Mouse (Mus musculus) embryonic fibroblast, embryonic 13.5 days (primary cell): ENCODE results near the gene Pgrmc2. TPM values are rescaled to one million over a fixed set of nuclear protein-coding genes. Genes with fewer than 3 reads are reported as not detected.

Source experiments
- H3K27ac ChIP-seq: 2 replicates; pipeline ENCODE4 v1.5.1; 2012; ENCODE audit warnings: low read length, control low read depth, inconsistent platforms; ENCODE audit not compliant: insufficient read depth
- H3K4me1 ChIP-seq: 2 replicates; pipeline ENCODE4 v1.6.1; 2011; ENCODE audit warnings: low read length; ENCODE audit not compliant: control insufficient read depth, insufficient read depth
- H3K4me3 ChIP-seq: 2 replicates; pipeline ENCODE4 v1.5.1; 2011; ENCODE audit warnings: mild to moderate bottlenecking, control low read depth, low read length; ENCODE audit not compliant: insufficient read depth
- CTCF ChIP-seq: IDR thresholded peaks from 2 replicates; pipeline ENCODE4 v1.5.1; 2011; ENCODE audit warnings: mild to moderate bottlenecking, control low read depth, low read length, moderate library complexity, borderline replicate concordance; ENCODE audit not compliant: insufficient read depth
- POLR2A ChIP-seq: IDR thresholded peaks from 2 replicates; pipeline ENCODE4 v1.6.1; 2011; ENCODE audit warnings: low read depth, mild to moderate bottlenecking, control low read depth, low read length, moderate library complexity
- polyA plus RNA-seq: library from polyadenylated mRNA; stranded (reverse); fragments of >200 nt; gene quantifications from 2 replicates; pipeline ENCODE4 v1.2.4, GENCODE M21; 2011; ENCODE audit warnings: low read depth; ENCODE audit not compliant: missing spikeins, insufficient read length

Gene Pgrmc2
- polyA plus RNA-seq, 1 experiment: 93.5 TPM

GRCm38 (mm10) chr3:41100157-41100556 is 17.3 kb upstream of the Pgrmc2 start:
- H3K27ac ChIP-seq: no peak overlapping the region
- TF ChIP-seq CTCF: no peak
- no peak for TF ChIP-seq POLR2A
- no peak overlapping the region for H3K4me3 ChIP-seq
- H3K4me1 ChIP-seq: no peaks in the 10 kb centered on the region

- Histone ChIP-seq H3K4me3 (no peak overlapping the region), H3K27ac (no peak overlapping the region), H3K4me1 (no peaks in the 10 kb centered on the region)
- TF ChIP-seq CTCF: no peak
- no peak for TF ChIP-seq POLR2A
Measured at GRCm38 (mm10) chr3:41099672-41100071, 16.8 kb upstream of the Pgrmc2 start.

GRCm38 (mm10) chr3:41093210-41093609 is 10.4 kb upstream of the Pgrmc2 start:
- TF ChIP-seq CTCF (no peak), POLR2A (no peak)
- no peaks in the 10 kb centered on the region for H3K4me1 ChIP-seq
- H3K27ac ChIP-seq: no peak overlapping the region
- H3K4me3 ChIP-seq: no peak overlapping the region

DNA sequence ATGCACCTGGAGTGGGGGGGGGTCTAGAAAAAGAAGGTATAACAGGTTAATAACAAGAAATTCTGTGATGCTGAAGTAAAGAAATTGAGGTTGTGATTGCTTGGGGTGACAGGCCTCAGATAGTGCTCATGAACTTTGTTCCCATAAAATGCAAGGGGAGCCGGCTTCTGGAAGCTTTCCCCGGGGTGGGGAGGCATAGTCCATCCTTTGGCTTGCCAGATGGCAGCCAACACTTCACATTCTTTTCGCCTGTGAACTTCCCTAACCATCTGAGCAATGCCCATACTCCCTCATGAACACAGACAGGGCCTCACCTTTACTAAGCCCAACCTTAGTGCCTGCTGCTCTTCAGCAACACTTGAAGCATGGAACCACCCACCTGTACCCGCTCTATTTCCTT is 9.5 kb upstream of the Pgrmc2 start:
- Histone ChIP-seq H3K4me3 (no peak overlapping the region), H3K4me1 (no peaks in the 10 kb centered on the region), H3K27ac (no peak overlapping the region)
- TF ChIP-seq POLR2A: no peak
- no peak for TF ChIP-seq CTCF

GRCm38 (mm10) chr3:41090839-41091238 is 8.0 kb upstream of the Pgrmc2 start:
- no peaks in the 10 kb centered on the region; the same call in 1 of the 2 replicates for H3K4me1 ChIP-seq
- TF ChIP-seq POLR2A: no peak
- no peak for TF ChIP-seq CTCF
- no peak overlapping the region for H3K27ac ChIP-seq
- no peak overlapping the region for H3K4me3 ChIP-seq

DNA sequence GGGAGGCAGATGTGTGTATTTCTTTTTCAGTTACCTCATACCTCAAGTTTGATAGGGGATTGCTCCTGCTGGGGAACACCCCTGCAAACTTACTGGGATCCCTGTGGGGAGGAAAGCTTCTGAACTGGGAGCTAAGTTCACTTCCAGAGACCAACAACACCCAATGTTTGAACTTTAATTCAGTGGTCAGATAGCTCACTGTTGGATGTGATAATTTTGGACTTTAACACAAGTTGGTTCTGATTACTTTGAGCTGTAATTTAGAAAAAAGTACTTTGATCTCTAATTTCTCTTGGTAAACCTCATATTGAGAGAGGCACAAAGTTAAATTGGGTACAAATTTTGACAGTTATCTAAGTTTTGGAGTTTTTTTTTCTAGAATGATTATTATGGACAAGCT is 4.2 kb upstream of the Pgrmc2 start:
- peaks cover 3% of the 10 kb centered on the region; the same call in 1 of the 2 replicates for H3K4me1 ChIP-seq
- TF ChIP-seq CTCF (no peak), POLR2A (no peak)
- no peak overlapping the region for H3K27ac ChIP-seq
- no peak overlapping the region for H3K4me3 ChIP-seq

DNA sequence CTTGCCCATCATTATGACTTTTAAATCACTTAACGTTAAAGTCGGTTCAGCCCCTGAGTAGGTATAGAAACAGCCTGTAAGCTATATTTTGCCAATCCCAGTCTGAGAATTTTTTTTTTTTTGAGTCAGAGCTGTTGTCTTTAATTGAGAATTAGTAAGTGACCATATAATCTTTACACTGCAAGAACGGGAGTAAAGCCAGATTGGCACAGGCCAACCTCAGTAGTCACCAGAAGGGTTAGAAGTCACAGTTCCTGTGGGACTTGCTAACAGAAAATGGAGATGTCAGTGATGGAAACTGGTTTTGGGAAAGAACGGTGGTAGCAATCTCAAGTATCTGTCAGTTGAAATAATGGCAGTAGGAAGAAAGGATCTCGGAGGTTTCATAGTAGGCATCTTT is 1.6 kb upstream of the Pgrmc2 start:
- Histone ChIP-seq H3K4me3 (peak overlapping the region; percentile 11; the same call in 1 of the 2 replicates), H3K27ac (no peak overlapping the region), H3K4me1 (peaks cover 3% of the 10 kb centered on the region; the same call in 1 of the 2 replicates)
- TF ChIP-seq CTCF: no peak
- TF ChIP-seq POLR2A: 0 out of 2 replicates have a peak, but pooled peaks have one; percentile 30

DNA sequence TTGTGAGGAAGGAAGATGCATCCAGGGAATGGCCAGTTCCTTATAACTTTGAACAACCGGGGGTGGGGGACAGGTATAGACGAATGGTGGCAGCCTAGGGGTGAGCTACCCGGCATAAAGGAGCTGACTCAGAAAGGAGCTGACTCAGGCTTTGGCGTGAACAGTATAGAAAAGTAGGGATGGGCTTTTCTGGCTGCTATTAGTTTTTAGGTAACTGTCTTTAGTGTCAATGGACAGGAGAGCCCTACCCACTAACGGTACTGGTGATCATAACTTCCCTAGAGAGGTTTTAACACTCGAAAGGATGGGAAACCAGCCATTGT is 905 bp upstream of the Pgrmc2 start:
- H3K4me1 ChIP-seq: peaks cover 3% of the 10 kb centered on the region; the same call in 1 of the 2 replicates
- peak overlapping the region; percentile 70 for H3K4me3 ChIP-seq
- TF ChIP-seq CTCF (no peak), POLR2A (no peak)
- H3K27ac ChIP-seq: peak overlapping the region; percentile 85

DNA sequence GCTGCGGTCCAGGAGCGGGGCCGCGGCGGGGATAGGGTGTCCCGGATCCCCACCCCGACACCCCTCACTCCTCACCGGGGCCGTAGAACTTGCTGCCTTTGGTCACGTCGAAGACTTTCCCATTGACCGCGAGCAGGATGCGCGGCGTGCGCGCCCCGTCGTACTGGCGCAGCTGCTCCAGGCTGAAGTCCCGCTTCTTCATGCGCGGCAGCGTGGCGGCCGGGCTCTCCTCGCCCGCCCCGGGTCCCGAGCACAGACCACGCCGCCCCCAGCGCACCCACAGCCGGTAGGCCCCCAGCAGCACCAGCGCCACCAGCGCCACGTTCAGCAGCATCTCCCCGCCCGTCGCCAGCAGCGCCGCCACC is 344 bp downstream of the Pgrmc2 start:
- Histone ChIP-seq H3K27ac (peak overlapping the region; percentile 38), H3K4me1 (peaks cover 3% of the 10 kb centered on the region; the same call in 1 of the 2 replicates), H3K4me3 (peak overlapping the region; percentile 67)
- TF ChIP-seq CTCF: no peak
- TF ChIP-seq POLR2A: no peak

DNA sequence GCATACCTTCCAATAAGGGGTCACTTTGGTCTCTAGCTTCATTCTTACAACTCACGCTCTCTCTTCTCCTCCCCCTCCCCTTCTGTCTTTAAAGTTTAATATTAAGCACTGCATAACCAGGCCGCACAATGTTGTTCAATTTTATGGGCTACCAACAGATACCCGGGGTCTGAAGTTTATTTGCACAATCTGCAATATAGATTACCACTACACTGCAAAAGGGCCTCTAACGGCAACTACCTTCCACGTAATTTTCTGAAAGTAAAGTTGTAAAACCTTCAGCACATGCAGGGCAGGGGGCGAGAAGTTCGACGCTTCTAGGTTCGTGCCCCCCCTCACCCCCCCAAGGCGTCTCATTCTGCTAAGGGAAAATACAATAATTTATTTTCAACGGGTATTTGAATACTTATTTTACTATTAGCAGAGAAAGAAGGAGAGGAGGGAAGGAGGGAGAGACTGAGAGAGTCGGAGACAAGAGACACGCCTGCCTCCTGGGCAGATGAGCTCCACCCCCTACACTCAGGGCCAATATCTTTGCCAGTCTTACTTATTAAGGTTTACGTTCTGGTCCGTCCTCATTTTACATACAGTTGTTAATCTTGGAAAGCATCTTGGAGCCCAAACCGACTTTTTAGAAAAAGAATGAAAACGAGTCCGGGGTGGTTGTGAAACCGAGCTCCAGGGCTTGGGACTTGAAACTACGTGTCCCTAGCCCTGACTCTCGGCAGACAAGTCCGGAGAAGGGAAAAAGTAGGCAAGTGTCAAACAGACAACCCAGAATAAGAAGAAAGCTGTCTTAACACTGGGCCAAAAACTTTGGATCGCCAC is 1.2 kb downstream of the Pgrmc2 start:
- Histone ChIP-seq H3K4me1 (peaks cover 3% of the 10 kb centered on the region; the same call in 1 of the 2 replicates), H3K4me3 (peak overlapping the region; percentile 67), H3K27ac (peak overlapping the region; percentile 38)
- TF ChIP-seq POLR2A: no peak; the same call in 1 of the 2 replicates
- TF ChIP-seq CTCF: no peak
